Mouse (Mus musculus) cerebellum, adult 9-10 months (tissue): ENCODE data around the gene Vwf.
A peak's percentile ranks its signal among the peaks of the same experiment; 100 is the strongest.

Experiments used
- DNase-seq: peaks from one replicate; pipeline ENCODE4 v3.0.0; 2022

Gene Vwf

DNA sequence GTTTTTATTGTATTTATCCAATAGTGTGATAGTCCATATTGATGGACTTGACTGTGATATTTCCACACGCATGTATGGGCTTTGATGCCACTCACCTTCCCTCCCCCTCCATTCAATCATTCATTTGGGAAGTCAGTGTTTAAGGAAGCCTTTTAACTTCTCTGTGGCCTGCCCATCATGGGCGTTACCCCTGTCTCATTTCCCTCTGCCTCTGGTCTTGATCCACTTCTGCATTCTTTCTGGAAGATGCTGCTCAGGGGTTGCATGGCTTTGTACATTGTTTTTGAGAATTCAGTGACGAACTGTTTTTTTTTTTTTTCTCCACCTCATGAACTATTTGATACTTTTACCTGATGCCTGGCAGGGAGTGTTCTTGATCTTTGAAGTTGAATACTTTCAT, 104.8 kb downstream of the Vwf start:
- no peak for DNase-seq

DNA sequence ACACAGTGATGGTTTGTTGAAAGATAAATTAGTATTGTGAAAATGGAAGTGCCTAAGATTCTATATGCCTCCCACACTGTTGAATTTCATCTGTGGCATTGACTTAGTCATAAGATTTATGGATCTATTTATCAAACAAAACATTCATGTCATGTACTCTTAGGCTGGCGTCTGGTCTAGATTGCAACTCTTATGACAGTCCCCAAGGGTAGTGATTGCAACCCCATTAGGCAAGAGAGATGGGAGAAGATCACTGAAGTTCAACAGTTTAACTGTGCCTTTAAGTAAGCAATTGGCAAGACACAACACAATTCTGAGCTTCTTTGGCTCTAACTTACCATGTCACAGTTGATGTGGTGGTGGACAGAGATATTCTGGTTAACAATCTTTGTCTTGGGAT, 106.8 kb downstream of the Vwf start:
- DNase-seq: no peak

DNA sequence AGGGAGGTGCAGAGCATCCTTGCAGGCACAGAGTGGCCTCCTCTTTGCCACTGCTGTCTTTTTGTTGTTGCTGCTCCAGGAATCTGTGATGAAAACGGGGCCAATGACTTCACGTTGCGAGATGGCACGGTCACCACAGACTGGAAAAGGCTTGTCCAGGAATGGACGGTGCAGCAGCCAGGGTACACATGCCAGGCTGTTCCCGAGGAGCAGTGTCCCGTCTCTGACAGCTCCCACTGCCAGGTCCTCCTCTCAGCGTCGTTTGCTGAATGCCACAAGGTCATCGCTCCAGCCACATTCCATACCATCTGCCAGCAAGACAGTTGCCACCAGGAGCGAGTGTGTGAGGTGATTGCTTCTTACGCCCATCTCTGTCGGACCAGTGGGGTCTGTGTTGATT, 110.3 kb downstream of the Vwf start:
- DNase-seq: peak; percentile 18

DNA sequence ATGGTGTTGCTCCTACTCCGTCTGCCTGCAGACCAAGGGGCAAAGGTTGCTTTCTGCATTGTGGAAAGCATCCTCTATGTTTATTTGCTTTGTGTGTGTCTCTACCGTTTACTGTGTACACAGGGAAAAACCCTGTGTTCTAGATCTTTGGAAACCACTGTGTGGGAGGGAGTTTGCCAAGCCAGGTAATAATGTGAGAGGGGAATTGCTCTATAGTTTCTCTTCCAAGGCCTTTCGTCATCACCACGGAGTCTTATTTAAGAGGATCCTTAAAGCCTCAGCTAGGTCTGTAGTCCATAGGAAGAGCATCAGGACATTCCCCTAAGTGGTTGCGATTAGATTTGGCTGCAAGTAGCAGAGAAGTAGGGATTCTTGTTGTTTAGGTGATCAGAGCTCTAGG, 111.4 kb downstream of the Vwf start:
- no peak for DNase-seq

DNA sequence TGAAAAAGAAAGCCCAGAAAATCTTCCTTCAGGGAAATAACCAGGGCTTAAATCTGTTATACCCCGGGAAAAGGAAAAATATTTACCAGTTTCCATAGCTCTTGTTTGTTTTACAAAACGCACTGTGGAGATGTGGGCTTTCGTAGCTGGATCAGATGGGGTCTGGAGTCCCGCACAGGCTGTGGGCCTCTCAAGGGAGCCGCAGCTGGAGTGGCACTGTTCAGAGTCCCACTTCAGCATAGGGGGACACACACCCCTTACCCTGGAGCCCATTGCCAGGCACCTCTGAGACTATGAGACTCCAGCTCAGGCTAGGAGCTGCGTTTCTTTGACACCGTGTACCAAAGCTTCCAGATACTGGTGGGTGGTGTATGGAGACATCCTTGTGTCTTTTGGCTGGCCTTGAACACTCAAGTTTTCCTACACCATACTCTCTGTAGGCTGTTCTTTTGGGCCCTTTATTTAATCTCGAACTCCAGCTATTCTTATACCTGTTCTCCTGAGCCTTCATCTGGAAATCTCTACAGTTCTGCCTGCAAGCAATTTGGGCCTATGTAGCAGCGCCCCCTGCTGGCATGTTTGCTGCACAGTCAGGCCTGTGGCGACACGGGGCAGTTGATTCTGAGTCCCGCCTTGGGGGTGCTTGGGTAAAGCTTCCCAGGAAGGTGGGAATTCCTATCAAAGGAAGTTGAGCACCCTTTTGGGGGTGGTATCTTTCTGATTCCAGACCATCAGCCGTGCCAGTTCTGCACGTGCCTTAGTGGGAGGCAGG, 114.7 kb downstream of the Vwf start:
- DNase-seq: peak; percentile 20

DNA sequence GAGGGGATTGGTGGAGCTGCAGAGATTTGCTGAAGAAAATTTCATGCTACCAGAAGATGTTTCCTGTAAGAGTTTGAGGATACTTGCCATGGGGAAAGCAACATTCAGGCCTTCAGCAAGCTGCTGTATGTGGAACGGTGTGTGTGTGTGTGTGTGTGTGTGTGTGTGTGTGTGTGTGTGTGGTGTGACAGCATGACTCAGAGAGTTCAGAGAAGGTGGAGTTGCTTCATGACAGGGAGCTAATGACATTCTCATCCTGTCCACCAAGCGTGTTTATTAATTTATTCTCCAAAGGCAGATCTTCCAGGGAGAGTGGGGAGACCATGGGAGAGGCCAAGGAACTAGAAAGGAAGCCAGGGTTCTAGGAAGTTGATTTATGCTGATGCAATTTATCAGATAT, 117.3 kb downstream of the Vwf start:
- DNase-seq: no peak

DNA sequence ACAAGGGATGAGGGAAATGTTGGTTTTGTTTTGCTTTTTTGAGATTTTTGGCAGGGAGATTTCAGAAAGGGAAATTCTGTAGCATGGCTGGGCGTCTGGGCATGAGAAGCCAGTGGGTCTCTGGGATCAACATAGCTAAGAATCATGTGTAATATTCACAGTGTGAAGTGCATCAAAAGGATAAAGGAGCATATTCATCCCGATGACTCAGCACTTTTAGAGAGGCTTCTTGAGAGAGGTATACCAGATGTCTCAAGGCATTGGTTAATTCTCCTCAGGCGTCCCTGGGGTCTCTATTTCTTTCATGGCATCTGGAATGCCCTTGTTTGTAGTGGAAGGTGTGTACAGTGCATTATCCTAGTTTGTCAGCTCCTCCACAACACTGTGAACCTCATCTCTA, 125.3 kb downstream of the Vwf start:
- DNase-seq: no peak

DNA sequence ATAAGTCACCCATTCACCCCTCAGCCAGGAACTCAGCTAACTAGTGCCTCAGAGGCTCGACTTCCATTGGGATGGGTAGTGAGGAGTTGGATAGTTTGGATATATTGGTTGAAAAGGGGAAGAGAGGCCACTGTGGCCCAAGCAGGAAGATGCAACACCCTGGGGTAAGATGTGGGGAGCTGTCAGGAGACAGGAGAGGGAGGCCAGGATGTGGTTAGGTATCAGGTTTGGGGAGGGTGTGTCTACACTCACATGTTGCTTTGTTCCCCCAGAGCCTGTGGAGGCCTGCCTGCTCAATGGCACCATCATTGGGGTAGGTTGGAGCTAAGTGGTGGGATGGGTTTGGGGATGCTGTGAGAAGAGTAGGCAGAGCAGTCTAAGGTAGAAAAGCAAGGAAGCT, 131.9 kb downstream of the Vwf start:
- no peak for DNase-seq

DNA sequence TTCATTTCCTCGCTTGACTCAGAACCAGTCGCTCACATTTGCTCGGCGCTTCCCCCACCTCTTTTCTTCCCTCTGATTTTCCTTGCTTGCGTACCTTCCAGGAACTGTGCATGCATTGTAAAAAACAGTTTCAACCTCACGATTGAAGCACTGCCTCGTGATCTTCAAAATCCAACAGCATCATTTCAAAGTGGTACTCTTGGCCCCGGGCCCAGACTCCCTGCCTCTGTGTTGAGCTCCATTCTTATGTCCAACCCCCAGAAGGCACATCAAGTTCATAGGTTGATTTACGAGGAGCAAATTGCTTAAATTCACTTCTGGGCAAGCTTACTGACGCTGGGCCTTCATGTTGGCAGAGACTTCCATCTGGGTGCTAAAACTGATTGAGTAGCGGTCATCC, 134.0 kb downstream of the Vwf start:
- no peak for DNase-seq

DNA sequence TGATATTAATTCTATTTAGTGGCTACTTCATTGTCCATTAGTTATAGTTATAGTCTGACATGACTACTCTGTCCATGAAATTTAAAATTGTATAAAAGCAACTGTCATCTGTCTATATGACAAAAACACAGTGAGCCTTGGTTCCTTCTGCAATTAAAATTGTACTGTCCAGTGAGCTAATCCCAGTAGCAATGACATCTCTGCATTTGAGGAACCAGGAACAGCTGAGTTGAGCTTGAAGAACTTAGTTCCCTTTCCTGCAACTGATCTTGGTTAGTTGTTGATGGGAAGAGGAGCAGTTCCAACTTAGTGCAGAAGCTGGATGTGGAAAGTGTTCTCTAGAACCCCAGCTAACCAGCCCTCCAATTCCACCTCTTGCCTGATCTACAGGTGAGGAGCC, 138.8 kb downstream of the Vwf start:
- DNase-seq: no peak

DNA sequence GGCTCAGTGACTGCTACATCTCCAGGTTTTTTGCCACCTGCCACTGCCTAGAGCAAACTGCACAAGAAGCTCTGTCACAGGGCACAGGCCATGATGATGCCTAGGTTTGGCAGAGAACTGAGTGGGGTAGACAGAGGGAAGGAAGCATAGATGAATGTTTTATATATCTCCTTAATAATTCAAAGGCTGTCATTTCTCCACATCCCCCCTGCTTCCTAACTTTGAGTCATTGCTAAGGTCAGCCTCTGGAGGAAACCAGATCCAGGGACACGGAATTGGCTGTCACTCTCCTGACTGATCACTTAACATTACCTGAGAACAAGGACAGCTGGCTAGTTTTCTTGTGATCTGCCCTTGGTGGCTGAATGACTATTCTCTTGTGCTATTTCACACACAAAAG, 141.4 kb downstream of the Vwf start:
- DNase-seq: no peak

DNA sequence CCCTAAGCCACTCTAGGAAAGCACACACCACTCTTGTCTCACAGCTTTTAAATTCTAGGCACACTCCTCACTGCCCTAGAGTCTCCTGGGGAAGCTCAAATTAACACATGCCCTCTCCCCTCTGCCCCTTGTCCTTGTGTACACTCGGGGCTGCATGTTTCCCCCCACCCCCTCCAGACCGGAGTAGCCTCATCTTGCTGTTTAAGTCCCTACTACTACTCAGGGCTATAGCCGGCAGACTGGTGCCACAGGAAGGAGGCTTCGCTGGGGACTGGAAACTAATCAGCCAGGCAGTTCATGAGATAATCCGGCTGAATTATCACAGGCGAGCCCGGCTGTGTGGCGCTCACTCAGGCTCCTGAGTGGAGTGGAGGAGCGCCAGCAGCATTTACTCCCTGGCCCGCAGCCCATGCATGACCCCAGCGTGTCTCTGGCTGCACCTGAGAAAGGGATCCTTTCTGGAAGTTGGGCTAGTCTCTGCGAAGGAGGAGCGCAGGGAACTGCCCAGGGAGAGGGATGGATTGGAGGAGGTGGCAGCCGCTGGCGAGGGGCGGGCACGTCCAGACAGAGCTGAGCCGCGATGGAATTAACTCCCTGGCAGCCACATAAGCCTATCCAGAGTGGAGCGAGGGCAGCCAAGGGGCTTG, 143.6 kb downstream of the Vwf start, which contains the start of gene Ano2:
TSS of gene Ano2 (plus strand) at position 363 of the 647 bp plus-strand sequence.
- DNase-seq: peak; percentile 6

DNA sequence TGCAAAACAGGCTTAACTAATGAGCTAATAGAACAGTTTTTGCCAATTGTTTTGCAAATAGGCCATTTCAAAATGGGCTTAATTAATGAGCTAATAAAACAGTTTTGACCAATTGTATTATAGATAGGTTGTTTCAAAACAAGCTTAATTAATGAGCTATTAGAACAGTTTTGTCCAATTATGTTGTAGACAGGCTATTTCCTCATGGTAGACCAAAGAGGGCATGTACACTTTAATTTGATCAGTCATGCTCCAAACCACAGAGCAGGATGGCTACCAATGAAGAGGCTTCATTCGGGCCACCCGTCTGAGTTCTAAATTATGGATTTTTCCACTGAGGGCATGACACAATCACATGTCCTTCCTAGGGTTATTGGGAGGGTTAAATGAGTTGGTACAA, 154.6 kb downstream of the Vwf start:
- DNase-seq: no peak

DNA sequence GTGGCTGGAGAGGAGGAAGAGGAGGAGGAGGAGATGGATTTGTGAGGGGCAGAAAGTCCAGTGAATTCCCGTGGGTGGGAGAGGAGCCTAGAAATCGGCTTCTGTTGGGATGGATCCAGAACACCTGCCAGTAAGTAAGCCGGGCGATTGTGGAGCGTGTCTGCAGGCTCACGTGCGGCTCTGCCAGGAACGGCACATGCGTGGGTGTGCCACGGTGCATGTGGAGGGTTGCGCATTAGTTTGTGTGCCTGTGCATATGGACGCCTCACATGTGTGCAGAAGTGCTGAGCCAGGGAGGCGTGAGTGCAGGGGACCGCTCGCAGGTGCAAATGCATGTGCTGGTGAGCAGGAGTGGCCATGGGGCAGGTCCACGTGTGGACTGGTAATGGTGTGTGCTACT, 164.7 kb downstream of the Vwf start:
- no peak for DNase-seq

DNA sequence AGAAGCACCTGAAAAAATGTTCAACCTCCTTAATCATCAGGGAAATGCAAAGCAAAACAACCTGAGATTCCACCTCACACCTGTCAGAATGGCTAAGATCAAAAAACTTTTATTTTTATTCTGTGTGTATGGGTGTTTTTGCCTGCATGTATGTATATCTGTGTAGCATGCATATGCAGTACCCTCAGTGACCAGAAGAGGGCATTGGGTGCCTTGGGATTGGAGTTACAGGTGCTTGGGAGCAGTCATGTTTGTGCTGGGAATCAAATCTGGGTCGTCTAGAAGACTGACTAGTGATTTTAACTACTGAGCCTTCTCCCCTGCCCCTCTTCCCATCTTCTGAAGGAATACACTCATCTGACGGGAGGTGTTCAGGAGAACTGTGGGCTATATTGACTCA, 179.8 kb downstream of the Vwf start:
- DNase-seq: no peak

DNA sequence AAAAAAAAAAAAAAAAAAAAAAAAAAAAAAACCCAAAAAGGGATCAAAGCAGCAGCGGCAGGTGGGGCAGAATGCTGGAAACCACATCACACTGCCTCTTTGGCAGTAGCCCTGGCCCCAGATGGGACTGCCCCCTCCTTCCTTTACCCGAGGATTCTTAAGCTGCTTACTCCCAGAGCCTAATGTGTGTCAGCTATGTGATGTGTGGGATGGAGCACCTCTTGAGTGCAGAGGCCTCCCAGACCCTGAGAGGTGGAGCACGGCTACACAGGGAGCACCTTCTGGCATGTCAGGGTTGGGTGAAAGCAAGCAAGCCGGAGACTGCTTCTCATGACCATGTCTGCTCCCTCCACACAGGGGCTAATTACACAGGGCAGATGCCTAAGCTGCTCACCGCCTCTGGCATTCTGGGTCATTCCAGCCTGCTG, 180.9 kb downstream of the Vwf start:
- DNase-seq: no peak

DNA sequence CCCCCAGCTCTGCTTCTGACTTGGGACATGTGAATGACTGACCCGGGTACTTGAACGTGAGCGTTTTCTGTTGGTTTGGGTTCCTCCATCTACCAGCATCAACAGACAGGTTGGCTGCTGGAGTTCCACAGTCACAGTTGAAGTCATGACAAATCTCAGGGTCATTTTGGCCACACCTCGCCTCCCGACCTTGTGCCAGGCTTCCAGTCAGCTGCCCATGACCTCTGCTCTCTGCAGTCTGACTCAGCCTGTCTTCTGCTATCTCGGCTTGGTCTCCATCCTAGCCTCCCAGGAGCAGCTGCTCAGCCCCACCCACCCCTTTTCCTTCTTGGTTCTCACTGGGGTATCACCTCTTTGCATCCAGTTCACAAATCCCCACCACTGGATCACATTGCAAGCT, 182.9 kb downstream of the Vwf start:
- no peak for DNase-seq

DNA sequence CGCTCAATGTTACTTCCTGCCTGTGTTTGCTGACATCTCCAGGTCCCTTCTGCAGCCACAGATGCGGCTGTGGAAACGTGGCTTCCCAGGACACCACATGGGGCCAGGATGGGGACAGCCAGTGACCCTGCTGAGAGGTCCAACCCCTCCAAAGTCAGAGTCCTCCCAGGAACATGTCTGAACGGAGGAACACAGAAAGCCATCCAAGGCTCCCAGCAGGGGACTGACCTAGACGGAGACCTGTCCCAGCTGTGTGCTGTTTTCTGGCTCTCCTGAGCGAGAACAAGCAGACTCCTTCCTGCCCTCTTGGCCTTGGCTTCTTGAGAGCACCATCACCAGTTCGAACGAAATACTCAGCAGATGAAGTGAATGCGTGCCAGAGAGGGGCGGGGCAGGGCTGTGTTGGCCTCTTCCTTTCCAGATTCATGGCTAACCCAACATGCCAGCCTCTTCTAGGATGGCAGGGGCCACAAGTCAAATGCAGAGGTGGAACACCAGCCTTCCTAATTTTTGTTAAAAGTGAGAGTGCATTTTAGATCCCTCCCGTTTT, 183.5 kb downstream of the Vwf start:
- no peak for DNase-seq
